Mouse (Mus musculus): ENCODE results near the gene A4galt. TPM values are rescaled to one million over a fixed set of nuclear protein-coding genes. Genes with fewer than 3 reads are reported as not detected.

Gene A4galt
- polyA plus RNA-seq, 2 experiments, result 0.07 to 0.08 TPM

GRCm38 (mm10) chr15:83237460-83238243, 13.9 kb downstream of the A4galt start:
- H3K36me3 ChIP-seq (replicated peaks; ENCODE audit: control insufficient read depth, insufficient read depth, low read depth), result no peaks in the 10 kb centered on the region
- H3K9me3 ChIP-seq (ENCODE audit: control insufficient read depth, low read length), result no peaks in the 10 kb centered on the region
- H3K4me1 ChIP-seq (replicated peaks; ENCODE audit: control insufficient read depth in 2 of 2, insufficient read depth in 2 of 2, low read length in 1 of 2), result no peaks in the 10 kb centered on the region
- no peak overlapping the region for H3K4me2 ChIP-seq (ENCODE audit: low read depth)
- H3K9ac ChIP-seq (replicated peaks), result no peak overlapping the region
- TF ChIP-seq EP300 (IDR thresholded peaks at IDR 0.05; ENCODE audit: low read depth), result no peak
- no peak for TF ChIP-seq CTCF (IDR thresholded peaks at IDR 0.05; ENCODE audit: low read depth)
- ATAC-seq (ENCODE audit: insufficient read depth), result no peak
- no peak for DNase-seq (ENCODE audit: low read depth in 3 of 3, low spot score in 3 of 3)
- no peak overlapping the region for H3K27ac ChIP-seq
- WGBS (ENCODE audit: insufficient replicate concordance), result 48% methylated on average over 15 of the region's 15 CpGs
- H3K27me3 ChIP-seq (ENCODE audit: control insufficient read depth, insufficient read depth, low read length), result no peaks in the 10 kb centered on the region
- H3K4me3 ChIP-seq (ENCODE audit: insufficient read depth in 1 of 2, low read depth in 2 of 2, low read length in 2 of 2), result no peak overlapping the region

GRCm38 (mm10) chr15:83236824-83237223, 14.8 kb downstream of the A4galt start:
- no peak overlapping the region for H3K4me3 ChIP-seq (ENCODE audit: insufficient read depth in 1 of 2, low read depth in 2 of 2, low read length in 2 of 2)
- H3K9ac ChIP-seq (replicated peaks), result no peak overlapping the region
- H3K27ac ChIP-seq, result no peak overlapping the region
- H3K36me3 ChIP-seq (replicated peaks; ENCODE audit: control insufficient read depth, insufficient read depth, low read depth), result no peaks in the 10 kb centered on the region
- 0% methylated on average over 1 of the region's 1 CpGs for WGBS (ENCODE audit: insufficient replicate concordance)
- no peak for DNase-seq (ENCODE audit: low read depth in 3 of 3, low spot score in 3 of 3)
- TF ChIP-seq CTCF (IDR thresholded peaks at IDR 0.05; ENCODE audit: low read depth) (no peak), EP300 (IDR thresholded peaks at IDR 0.05; ENCODE audit: low read depth) (no peak)
- no peak for ATAC-seq (ENCODE audit: insufficient read depth)
- H3K9me3 ChIP-seq (ENCODE audit: control insufficient read depth, low read length), result no peaks in the 10 kb centered on the region
- H3K4me2 ChIP-seq (ENCODE audit: low read depth), result no peak overlapping the region
- peaks cover 0 to 1% of the 10 kb centered on the region in 2 experiments; a peak in 1 of 4 replicates for H3K4me1 ChIP-seq (replicated peaks; ENCODE audit: control insufficient read depth in 2 of 2, insufficient read depth in 2 of 2, low read length in 1 of 2)
- no peaks in the 10 kb centered on the region for H3K27me3 ChIP-seq (ENCODE audit: control insufficient read depth, insufficient read depth, low read length)

GRCm38 (mm10) chr15:83233219-83233992, 18.2 kb downstream of the A4galt start:
- H3K4me1 ChIP-seq (replicated peaks; ENCODE audit: control insufficient read depth in 2 of 2, insufficient read depth in 2 of 2, low read length in 1 of 2), result peaks cover 0 to 1% of the 10 kb centered on the region in 2 experiments; a peak in 1 of 4 replicates
- DNase-seq (ENCODE audit: low read depth in 3 of 3, low spot score in 3 of 3) (no peak), ATAC-seq (ENCODE audit: insufficient read depth) (no peak)
- no peak overlapping the region for H3K4me3 ChIP-seq (ENCODE audit: insufficient read depth in 1 of 2, low read depth in 2 of 2, low read length in 2 of 2)
- H3K36me3 ChIP-seq (replicated peaks; ENCODE audit: control insufficient read depth, insufficient read depth, low read depth), result no peaks in the 10 kb centered on the region
- no peak overlapping the region for H3K27ac ChIP-seq
- H3K4me2 ChIP-seq (ENCODE audit: low read depth), result no peak overlapping the region
- H3K9ac ChIP-seq (replicated peaks), result no peak overlapping the region
- TF ChIP-seq CTCF (IDR thresholded peaks at IDR 0.05; ENCODE audit: low read depth) (no peak), EP300 (IDR thresholded peaks at IDR 0.05; ENCODE audit: low read depth) (no peak)
- H3K9me3 ChIP-seq (ENCODE audit: control insufficient read depth, low read length), result no peaks in the 10 kb centered on the region
- H3K27me3 ChIP-seq (ENCODE audit: control insufficient read depth, insufficient read depth, low read length), result no peaks in the 10 kb centered on the region
- WGBS (ENCODE audit: insufficient replicate concordance), result 46% methylated on average over 4 of the region's 4 CpGs

- H3K4me3 ChIP-seq (ENCODE audit: insufficient read depth in 1 of 2, low read depth in 2 of 2, low read length in 2 of 2), result no peak overlapping the region
- no peak overlapping the region for H3K9ac ChIP-seq (replicated peaks)
- no peaks in the 10 kb centered on the region for H3K27me3 ChIP-seq (ENCODE audit: control insufficient read depth, insufficient read depth, low read length)
- H3K36me3 ChIP-seq (replicated peaks; ENCODE audit: control insufficient read depth, insufficient read depth, low read depth), result no peaks in the 10 kb centered on the region
- H3K4me1 ChIP-seq (replicated peaks; ENCODE audit: control insufficient read depth in 2 of 2, insufficient read depth in 2 of 2, low read length in 1 of 2), result peaks cover 0 to 7% of the 10 kb centered on the region in 2 experiments; a peak in 2 of 4 replicates
- no peak for TF ChIP-seq CTCF (IDR thresholded peaks at IDR 0.05; ENCODE audit: low read depth)
- TF ChIP-seq EP300 (IDR thresholded peaks at IDR 0.05; ENCODE audit: low read depth), result no peak
- no peak overlapping the region for H3K4me2 ChIP-seq (ENCODE audit: low read depth)
- DNase-seq (ENCODE audit: low read depth in 3 of 3, low spot score in 3 of 3), result no peak
- H3K9me3 ChIP-seq (ENCODE audit: control insufficient read depth, low read length), result no peaks in the 10 kb centered on the region
- ATAC-seq (ENCODE audit: insufficient read depth), result no peak
- 76% methylated on average over 10 of the region's 10 CpGs for WGBS (ENCODE audit: insufficient replicate concordance)
- no peak overlapping the region for H3K27ac ChIP-seq
Observed at GRCm38 (mm10) chr15:83227559-83227958, 24.0 kb downstream of the A4galt start.

GRCm38 (mm10) chr15:83226871-83227270, 24.7 kb downstream of the A4galt start:
- Histone ChIP-seq H3K4me2 (ENCODE audit: low read depth) (no peak overlapping the region), H3K4me3 (ENCODE audit: insufficient read depth in 1 of 2, low read depth in 2 of 2, low read length in 2 of 2) (no peak overlapping the region), H3K36me3 (replicated peaks; ENCODE audit: control insufficient read depth, insufficient read depth, low read depth) (no peaks in the 10 kb centered on the region), H3K27ac (no peak overlapping the region), H3K9me3 (ENCODE audit: control insufficient read depth, low read length) (no peaks in the 10 kb centered on the region), H3K4me1 (replicated peaks; ENCODE audit: control insufficient read depth in 2 of 2, insufficient read depth in 2 of 2, low read length in 1 of 2) (peaks cover 0 to 6% of the 10 kb centered on the region in 2 experiments; a peak in 2 of 4 replicates), H3K27me3 (ENCODE audit: control insufficient read depth, insufficient read depth, low read length) (no peaks in the 10 kb centered on the region), H3K9ac (replicated peaks) (no peak overlapping the region)
- ATAC-seq (ENCODE audit: insufficient read depth), result no peak
- TF ChIP-seq CTCF (IDR thresholded peaks at IDR 0.05; ENCODE audit: low read depth), result no peak
- no peak for TF ChIP-seq EP300 (IDR thresholded peaks at IDR 0.05; ENCODE audit: low read depth)
- WGBS (ENCODE audit: insufficient replicate concordance), result 68% methylated on average over 5 of the region's 5 CpGs
- no peak for DNase-seq (ENCODE audit: low read depth in 3 of 3, low spot score in 3 of 3)

Measured in liver, embryonic 14.5 days (tissue).